Mouse (Mus musculus) testis, adult 2 months (tissue): ENCODE measurements around the gene Nudcd3.

Experiments used
- CTCF ChIP-seq: fragments of 200-500 bp; IDR thresholded peaks from 2 replicates; pipeline ENCODE4 v1.5.1; 2012; ENCODE audit warnings: low read depth, mild to moderate bottlenecking, inconsistent platforms, low read length, moderate library complexity; ENCODE audit not compliant: control insufficient read depth, insufficient read depth, insufficient replicate concordance
- POLR2A ChIP-seq: fragments of 200-500 bp; IDR thresholded peaks from 2 replicates; pipeline ENCODE4 v1.6.1; 2012; ENCODE audit warnings: low read depth, mild to moderate bottlenecking, inconsistent platforms, low read length, moderate library complexity; ENCODE audit not compliant: control insufficient read depth

- no peak for TF ChIP-seq CTCF
- no peak for TF ChIP-seq POLR2A
These were observed 15.8 kb downstream of the Nudcd3 start for GRCm38 (mm10) chr11:6184202-6184935.
